Mouse (Mus musculus) intestine, postnatal 0 days (tissue): Measurements from ENCODE around the gene Dlgap1. TPM values are rescaled to one million over a fixed set of nuclear protein-coding genes. Genes with fewer than 3 reads are reported as not detected.
A peak's percentile ranks its signal among the peaks of the same experiment; 100 is the strongest.

Experiments
- ATAC-seq: fragments of 200-750 bp; cut with Nextera tagmentation; 2 replicates; pipeline ENCODE4 v1.8.0; 2017; ENCODE audit warnings: mild to moderate bottlenecking, moderate TSS enrichment, moderate library complexity
- H3K27ac ChIP-seq: fragments of 300-500 bp; sonication (generic); 2 replicates; pipeline ENCODE4 v1.5.1; 2014; ENCODE audit warnings: mild to moderate bottlenecking, low read depth, low read length, moderate library complexity
- H3K27me3 ChIP-seq: fragments of 300-500 bp; sonication (generic); replicated peaks from 2 replicates; pipeline ENCODE4 v1.6.1; 2014; ENCODE audit warnings: low read length, mixed read lengths; ENCODE audit not compliant: control insufficient read depth, insufficient read depth
- H3K36me3 ChIP-seq: fragments of 300-500 bp; sonication (generic); 2 replicates; pipeline ENCODE4 v1.6.1; 2014; ENCODE audit warnings: mild to moderate bottlenecking, moderate library complexity; ENCODE audit not compliant: control insufficient read depth, insufficient read depth
- H3K4me1 ChIP-seq: fragments of 300-500 bp; sonication (generic); replicated peaks from 2 replicates; pipeline ENCODE4 v1.6.1; 2014; ENCODE audit warnings: antibody characterized with exemption, low read length, mixed read lengths; ENCODE audit not compliant: control insufficient read depth, insufficient read depth
- H3K4me2 ChIP-seq: fragments of 300-500 bp; sonication (generic); replicated peaks from 2 replicates; pipeline ENCODE4 v1.6.1; 2014; ENCODE audit warnings: low read depth, mild to moderate bottlenecking, moderate library complexity
- H3K4me3 ChIP-seq: fragments of 300-500 bp; sonication (generic); 2 replicates; pipeline ENCODE4 v1.5.1; 2014; ENCODE audit warnings: low read depth, low read length
- H3K9ac ChIP-seq: fragments of 300-500 bp; sonication (generic); 2 replicates; pipeline ENCODE4 v1.6.1; 2014; ENCODE audit warnings: mild to moderate bottlenecking, low read depth, low read length
- H3K9me3 ChIP-seq: fragments of 300-500 bp; sonication (generic); 2 replicates; pipeline ENCODE4 v1.6.1; 2016; ENCODE audit warnings: mixed run types; ENCODE audit not compliant: control insufficient read depth
- CTCF ChIP-seq: sonication (generic); IDR thresholded peaks from 2 replicates; pipeline ENCODE4 v1.5.1; 2016; ENCODE audit warnings: low read depth, mild to moderate bottlenecking, control low read depth, antibody characterized with exemption, moderate library complexity
- WGBS: fragments of 180-500 bp; shearing (Covaris S2); extraction: QIAGEN DNeasy Blood & Tissue Kit; methylation state at CpG from one replicate; pipeline ENCODE4 v1.1.7; 2014; 5-methylcytosine and 5-hydroxymethylcytosine counted together
- polyA plus RNA-seq: library from polyadenylated mRNA; unstranded; fragments of >200 nt; fragmentation: Nextera tagmentation; extraction: Ambion mirVana; gene quantifications from 2 replicates; pipeline ENCODE4 v1.2.1, GENCODE M21; 2015

The Dlgap1 gene
- polyA plus RNA-seq, 1 experiment from 2014 or later, result 0.85 TPM

DNA sequence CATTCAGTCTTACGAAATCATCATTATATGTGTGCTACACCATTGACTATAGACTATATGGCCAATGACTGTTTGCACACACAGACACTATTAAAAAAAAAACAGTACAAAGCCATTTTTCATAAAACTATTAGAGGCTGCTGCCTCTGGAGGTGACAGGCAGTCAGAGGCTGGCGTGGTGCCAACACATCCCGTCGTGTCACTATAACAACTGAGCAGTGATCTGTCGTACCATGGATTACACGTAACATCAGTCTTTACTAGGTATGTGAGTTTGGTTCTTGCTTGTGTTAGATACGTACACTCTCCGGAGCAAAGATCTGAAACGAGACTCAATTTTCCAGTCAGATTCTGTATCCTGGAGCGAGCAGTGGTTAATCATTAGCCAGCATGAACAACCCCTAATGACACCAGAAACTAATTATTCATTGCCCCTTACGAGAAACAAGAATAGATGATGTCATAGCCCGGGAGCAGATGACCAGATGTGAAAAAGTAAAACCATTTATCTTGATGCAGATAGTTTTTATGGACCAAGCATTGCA is 888.1 kb downstream of the Dlgap1 start:
- Histone ChIP-seq H3K4me1 (no peaks in the 10 kb centered on the region; the same call in 1 of the 2 replicates), H3K4me3 (peak overlapping the region; percentile 13; the same call in 1 of the 2 replicates), H3K27me3 (no peaks in the 10 kb centered on the region), H3K27ac (no peak overlapping the region), H3K9me3 (no peaks in the 10 kb centered on the region), H3K36me3 (no peaks in the 10 kb centered on the region), H3K9ac (no peak overlapping the region), H3K4me2 (peak overlapping the region; percentile 30; the same call in 1 of the 2 replicates)
- TF ChIP-seq CTCF, result peak; percentile 35
- ATAC-seq, result peak; percentile 15; the same call in 1 of the 2 replicates
- WGBS, result 23% methylated on average over 12 of the region's 12 CpGs

DNA sequence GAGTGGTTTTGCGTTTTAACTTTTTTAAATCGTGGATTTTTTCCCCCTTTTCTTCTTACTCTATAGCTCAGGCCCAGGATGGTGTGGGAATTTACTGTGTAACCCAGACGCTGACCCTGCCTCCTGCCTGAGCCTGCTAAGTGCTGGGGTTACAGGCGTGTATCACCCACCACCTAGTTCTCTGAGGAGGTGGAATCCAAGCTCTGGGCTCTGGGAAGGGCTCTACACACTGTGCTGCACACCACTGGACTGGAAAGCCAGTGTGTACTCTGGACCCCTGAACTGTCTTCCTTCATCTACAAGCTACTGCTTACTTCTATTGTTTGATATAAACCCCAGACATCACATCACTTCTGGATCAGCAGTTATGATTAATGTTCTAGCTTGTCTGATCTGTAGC is 889.9 kb downstream of the Dlgap1 start:
- H3K27me3 ChIP-seq, result no peaks in the 10 kb centered on the region
- H3K36me3 ChIP-seq, result no peaks in the 10 kb centered on the region
- no peaks in the 10 kb centered on the region; the same call in 1 of the 2 replicates for H3K4me1 ChIP-seq
- H3K27ac ChIP-seq, result no peak overlapping the region
- no peak overlapping the region for H3K9ac ChIP-seq
- no peak overlapping the region for H3K4me2 ChIP-seq
- TF ChIP-seq CTCF, result no peak
- 92% methylated on average over 4 of the region's 4 CpGs for WGBS
- H3K9me3 ChIP-seq, result no peaks in the 10 kb centered on the region
- no peak for ATAC-seq
- H3K4me3 ChIP-seq, result no peak overlapping the region

DNA sequence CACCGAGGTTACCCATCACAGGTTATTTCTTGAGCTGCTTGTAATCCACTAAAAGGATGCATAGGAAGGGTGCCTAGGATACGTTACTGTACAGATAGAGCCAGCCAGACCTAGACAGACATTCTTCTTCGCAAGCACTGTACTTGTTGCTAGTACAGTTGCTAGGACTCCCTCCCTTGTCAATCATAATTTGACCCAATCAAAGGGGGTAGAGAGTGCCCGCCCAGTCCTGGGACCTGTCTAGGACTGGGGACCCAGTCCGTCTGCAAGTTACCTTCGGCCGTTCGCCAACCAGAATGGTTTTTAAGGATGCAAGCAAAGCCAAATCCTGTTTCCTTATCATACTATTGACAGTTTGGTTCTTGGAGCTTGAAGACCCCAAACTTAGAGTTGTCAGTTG is 895.2 kb downstream of the Dlgap1 start:
- Histone ChIP-seq H3K9ac (no peak overlapping the region), H3K27me3 (no peaks in the 10 kb centered on the region), H3K36me3 (no peaks in the 10 kb centered on the region), H3K4me2 (no peak overlapping the region), H3K4me3 (no peak overlapping the region), H3K27ac (no peak overlapping the region), H3K4me1 (no peaks in the 10 kb centered on the region), H3K9me3 (no peaks in the 10 kb centered on the region)
- 95% methylated on average over 8 of the region's 8 CpGs for WGBS
- ATAC-seq, result no peak
- TF ChIP-seq CTCF, result no peak

DNA sequence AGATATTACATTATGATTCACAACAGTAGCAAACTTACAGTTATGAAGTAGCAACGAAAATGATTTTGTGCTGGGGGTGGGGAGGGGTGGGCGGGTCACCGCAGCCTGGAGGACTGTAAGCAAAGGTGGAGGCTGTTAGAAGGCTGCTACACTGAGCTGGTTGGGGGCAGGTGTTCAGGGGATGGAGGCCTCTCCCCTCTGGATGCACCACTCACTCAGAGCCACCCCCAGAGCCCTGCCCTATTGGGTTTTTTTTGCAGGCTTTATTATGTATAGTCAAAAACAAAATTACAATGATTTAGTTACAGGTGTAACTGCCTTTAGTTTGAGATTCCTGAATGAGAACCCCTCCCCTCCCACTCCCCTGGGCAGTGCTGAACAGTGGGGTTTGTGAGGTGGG is 895.8 kb downstream of the Dlgap1 start:
- Histone ChIP-seq H3K4me2 (no peak overlapping the region), H3K9me3 (no peaks in the 10 kb centered on the region), H3K36me3 (no peaks in the 10 kb centered on the region), H3K4me1 (no peaks in the 10 kb centered on the region), H3K9ac (no peak overlapping the region), H3K27ac (no peak overlapping the region), H3K27me3 (no peaks in the 10 kb centered on the region), H3K4me3 (no peak overlapping the region)
- no peak for TF ChIP-seq CTCF
- WGBS, result 75% methylated on average over 3 of the region's 3 CpGs
- ATAC-seq, result no peak

DNA sequence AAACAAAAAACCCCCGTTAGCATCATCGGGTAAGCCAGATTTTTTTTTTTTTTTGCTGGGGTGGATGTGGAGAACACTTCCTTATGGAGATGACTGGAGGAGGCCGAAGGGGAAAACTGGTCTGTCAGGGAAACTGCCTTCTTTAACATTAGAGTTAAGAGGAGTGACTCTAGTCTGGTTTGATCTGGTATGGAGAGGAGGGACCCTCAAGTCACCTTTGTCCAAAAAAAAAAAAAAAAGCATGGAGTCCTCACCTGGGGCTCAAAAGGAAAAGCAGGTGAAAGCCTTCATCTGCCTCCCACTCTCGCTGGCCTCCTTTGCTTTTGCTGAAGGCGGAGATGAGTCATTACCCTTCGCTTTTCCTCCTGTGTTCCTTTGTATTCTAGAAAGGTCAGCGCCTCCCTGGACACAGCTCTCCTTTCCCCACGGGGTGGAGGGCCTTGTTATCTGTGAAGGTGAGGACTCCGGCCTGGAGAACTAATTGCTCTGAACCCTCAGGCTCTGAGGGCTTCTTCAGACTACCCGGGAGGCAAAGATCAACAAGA is 896.3 kb downstream of the Dlgap1 start:
- H3K27me3 ChIP-seq, result no peaks in the 10 kb centered on the region
- H3K4me3 ChIP-seq, result no peak overlapping the region
- H3K4me2 ChIP-seq, result peak overlapping the region; percentile 30
- H3K36me3 ChIP-seq, result no peaks in the 10 kb centered on the region
- 40% methylated on average over 10 of the region's 10 CpGs for WGBS
- H3K9ac ChIP-seq, result no peak overlapping the region
- no peak for TF ChIP-seq CTCF
- H3K27ac ChIP-seq, result no peak overlapping the region
- H3K4me1 ChIP-seq, result no peaks in the 10 kb centered on the region
- ATAC-seq, result peak; percentile 52
- no peaks in the 10 kb centered on the region for H3K9me3 ChIP-seq

DNA sequence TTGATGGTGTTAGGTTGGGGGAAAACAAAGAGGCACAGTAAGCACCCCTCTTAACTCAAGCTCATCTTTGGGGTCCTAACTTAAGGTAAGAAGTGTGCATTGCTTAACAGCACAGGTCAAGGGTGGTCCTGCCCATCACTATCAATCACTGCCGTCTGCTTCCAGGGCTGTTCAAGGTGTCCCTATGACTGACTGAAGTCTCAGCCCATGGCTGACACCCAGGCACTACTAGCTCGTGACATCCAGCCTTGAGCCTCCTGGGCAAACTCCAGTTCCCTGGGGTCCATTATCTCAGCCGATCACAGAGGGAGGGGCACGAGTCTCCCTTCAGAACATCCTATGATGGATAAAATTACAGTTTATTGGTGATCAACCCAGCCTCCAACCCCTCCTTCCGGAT is 897.2 kb downstream of the Dlgap1 start:
- no peak overlapping the region for H3K27ac ChIP-seq
- H3K27me3 ChIP-seq, result no peaks in the 10 kb centered on the region
- no peak overlapping the region for H3K4me2 ChIP-seq
- no peaks in the 10 kb centered on the region for H3K9me3 ChIP-seq
- no peaks in the 10 kb centered on the region for H3K36me3 ChIP-seq
- WGBS, result 84% methylated on average over 5 of the region's 5 CpGs
- H3K4me1 ChIP-seq, result no peaks in the 10 kb centered on the region
- H3K4me3 ChIP-seq, result no peak overlapping the region
- no peak overlapping the region for H3K9ac ChIP-seq
- no peak for TF ChIP-seq CTCF
- ATAC-seq, result no peak
